Mouse (Mus musculus): Measurements from ENCODE around the gene Cenpf.

The Cenpf gene

GRCm38 (mm10) chr1:189687654-189688387, at the start of gene Cenpf:
Gene Cenpf, minus strand, starts transcription at chr1:189688086.
- peak; percentile 99 for DNase-seq (ENCODE audit: low spot score)

GRCm38 (mm10) chr1:189732156-189732555, 44.3 kb upstream of the Cenpf start:
- no peak for DNase-seq (ENCODE audit: low spot score)

GRCm38 (mm10) chr1:189731697-189732096, 43.8 kb upstream of the Cenpf start:
- no peak for DNase-seq (ENCODE audit: low spot score)

- DNase-seq (ENCODE audit: low spot score) = peak; percentile 51
Observed at GRCm38 (mm10) chr1:189729141-189729815, 41.4 kb upstream of the Cenpf start.

- DNase-seq (ENCODE audit: low spot score) = no peak
Observed at GRCm38 (mm10) chr1:189728784-189729115, 40.9 kb upstream of the Cenpf start.

GRCm38 (mm10) chr1:189727884-189728783, 40.2 kb upstream of the Cenpf start, which contains the start of gene Ptpn14:
Gene Ptpn14, plus strand, starts transcription at chr1:189728268.
- peak; percentile 90 for DNase-seq (ENCODE audit: low spot score)

- DNase-seq (ENCODE audit: low spot score) = peak; percentile 79
Observed at GRCm38 (mm10) chr1:189727346-189727883, 39.5 kb upstream of the Cenpf start.

- no peak for DNase-seq (ENCODE audit: low spot score)
Observed at GRCm38 (mm10) chr1:189726121-189726520, 38.2 kb upstream of the Cenpf start.

GRCm38 (mm10) chr1:189718600-189718999, 30.7 kb upstream of the Cenpf start:
- no peak for DNase-seq (ENCODE audit: low spot score)

- no peak for DNase-seq (ENCODE audit: low spot score)
Observed at GRCm38 (mm10) chr1:189717546-189717945, 29.7 kb upstream of the Cenpf start.

- DNase-seq (ENCODE audit: low spot score) = no peak
Observed at GRCm38 (mm10) chr1:189715915-189716797, 28.3 kb upstream of the Cenpf start.

GRCm38 (mm10) chr1:189709001-189709400, 21.1 kb upstream of the Cenpf start:
- DNase-seq (ENCODE audit: low spot score) = no peak

- DNase-seq (ENCODE audit: low spot score) = peak; percentile 37
Observed at GRCm38 (mm10) chr1:189707419-189707818, 19.5 kb upstream of the Cenpf start.

GRCm38 (mm10) chr1:189707014-189707413, 19.1 kb upstream of the Cenpf start:
- DNase-seq (ENCODE audit: low spot score) = no peak

- peak; percentile 40 for DNase-seq (ENCODE audit: low spot score)
Observed at GRCm38 (mm10) chr1:189706040-189706645, 18.3 kb upstream of the Cenpf start.

GRCm38 (mm10) chr1:189703591-189703990, 15.7 kb upstream of the Cenpf start:
- no peak for DNase-seq (ENCODE audit: low spot score)

GRCm38 (mm10) chr1:189703156-189703555, 15.3 kb upstream of the Cenpf start:
- no peak for DNase-seq (ENCODE audit: low spot score)

GRCm38 (mm10) chr1:189700990-189701389, 13.1 kb upstream of the Cenpf start:
- DNase-seq (ENCODE audit: low spot score) = peak; percentile 82

- no peak for DNase-seq (ENCODE audit: low spot score)
Observed at GRCm38 (mm10) chr1:189700186-189700585, 12.3 kb upstream of the Cenpf start.

- DNase-seq (ENCODE audit: low spot score) = peak; percentile 33
Observed at GRCm38 (mm10) chr1:189698416-189698815, 10.5 kb upstream of the Cenpf start.

- DNase-seq (ENCODE audit: low spot score) = no peak
Observed at GRCm38 (mm10) chr1:189695321-189695720, 7.4 kb upstream of the Cenpf start.

All from urinary bladder, postnatal 14 days (tissue).